Mouse (Mus musculus): Measurements from ENCODE around the gene Kars. TPM values are rescaled to one million over a fixed set of nuclear protein-coding genes. Genes with fewer than 3 reads are reported as not detected.

Gene Kars
- total and polyA plus RNA-seq, 3 experiments: 257 to 400 (median 304) TPM

DNA sequence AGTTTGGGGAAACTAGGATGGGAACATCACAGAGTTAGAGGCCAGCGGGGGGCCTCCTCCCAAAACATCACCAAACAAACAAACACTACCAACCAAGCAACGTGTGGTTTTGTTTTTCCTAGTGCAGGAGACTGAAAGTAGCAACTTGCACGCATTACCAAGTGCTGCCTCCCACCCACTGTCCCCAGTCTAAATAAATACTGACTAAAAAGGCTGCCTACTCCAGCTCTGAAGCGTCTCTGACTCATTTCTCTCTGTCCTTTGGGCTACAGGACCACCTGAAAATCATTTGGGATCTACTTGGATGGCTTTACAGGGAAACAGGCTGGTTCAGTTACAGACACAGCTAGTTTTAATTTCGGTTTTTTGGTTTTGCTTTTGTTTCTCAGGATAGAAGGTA, 46.8 kb downstream of the Kars start:
- TF ChIP-seq MAFK (IDR thresholded peaks at IDR 0.05; ENCODE audit: insufficient replicate concordance, low read length): no peak
- no peak for TF ChIP-seq MAX (IDR thresholded peaks at IDR 0.05; ENCODE audit: low read length)
- TF ChIP-seq TCF12 (IDR thresholded peaks at IDR 0.05; ENCODE audit: low read depth, low read length): no peak
- TF ChIP-seq IRF4 (IDR thresholded peaks at IDR 0.05; ENCODE audit: low read depth, low read length): 0 out of 2 replicates have a peak, but pooled peaks have one; percentile 18
- TF ChIP-seq POLR2A (IDR thresholded peaks at IDR 0.05; ENCODE audit: low read depth, low read length): no peak
- TF ChIP-seq MAZ (IDR thresholded peaks at IDR 0.05; ENCODE audit: low read depth, low read length): no peak
- no peak for TF ChIP-seq KAT2A (IDR thresholded peaks at IDR 0.05; ENCODE audit: insufficient replicate concordance, low read length)
- no peak for TF ChIP-seq UBTF (IDR thresholded peaks at IDR 0.05; ENCODE audit: low read depth, low read length)
- in situ Hi-C loops (cut with MboI; ENCODE audit: low pct_ligation_motif_present, low pct_unique_long_range_greater_than_20kb, low sequenced_read_pairs) (no loop called here), dilution Hi-C loops (cut with MboI; ENCODE audit: extremely low pct_ligation_motif_present, extremely low pct_unique_long_range_greater_than_20kb, low sequenced_read_pairs) (no loop called here)
- Histone ChIP-seq H3K27ac (ENCODE audit: insufficient read depth, low read depth) (no peak overlapping the region), H3K4me2 (ENCODE audit: insufficient read depth, low read depth, poor library complexity, severe bottlenecking) (no peak overlapping the region), H3K9me3 (replicated peaks; ENCODE audit: low read length) (no peaks in the 10 kb centered on the region), H3K4me1 (ENCODE audit: control insufficient read depth in 1 of 2, insufficient read depth in 2 of 2) (peaks cover 3 to 15% of the 10 kb centered on the region in 2 experiments; a peak in 2 of 4 replicates), H3K79me2 (replicated peaks; ENCODE audit: control insufficient read depth, extremely low read depth, insufficient read depth, poor library complexity, severe bottlenecking) (no peaks in the 10 kb centered on the region), H3K9ac (ENCODE audit: insufficient read depth, low read depth) (no peak overlapping the region), H3K4me3 (replicated peaks in 1 of 3; ENCODE audit: low read depth in 2 of 3, low read length in 2 of 3, poor library complexity in 1 of 3) (no peak overlapping the region), H3K27me3 (replicated peaks) (no peaks in the 10 kb centered on the region), H3K36me3 (replicated peaks in 1 of 2; ENCODE audit: control insufficient read depth in 1 of 2, insufficient read depth in 1 of 2, low read length in 1 of 2) (peaks cover 15 to 70% of the 10 kb centered on the region in 2 experiments)
- no peak for DNase-seq (ENCODE audit: extremely low read depth)

DNA sequence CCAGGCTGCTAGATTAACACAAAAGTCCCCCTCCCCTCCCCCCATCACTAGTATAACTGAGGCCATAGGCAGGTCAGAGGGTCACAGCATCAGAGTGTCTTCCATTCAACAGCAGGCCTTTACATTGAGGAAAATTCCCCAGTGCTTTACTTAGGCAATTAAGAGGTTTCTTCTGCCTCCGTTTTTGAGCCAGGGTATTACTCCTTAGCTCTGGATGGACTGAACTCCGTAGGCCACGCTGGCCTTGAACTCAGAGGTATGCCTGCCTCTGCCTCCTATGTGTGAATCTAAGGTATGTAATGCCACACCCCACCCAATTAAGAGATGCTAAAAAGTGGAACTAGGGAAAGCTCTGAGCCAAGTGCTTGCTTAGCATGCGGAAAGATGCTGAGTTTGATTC, 47.6 kb downstream of the Kars start:
- no peak for DNase-seq (ENCODE audit: extremely low read depth)
- Histone ChIP-seq H3K36me3 (replicated peaks in 1 of 2; ENCODE audit: control insufficient read depth in 1 of 2, insufficient read depth in 1 of 2, low read length in 1 of 2) (peaks cover 15 to 69% of the 10 kb centered on the region in 2 experiments), H3K9ac (ENCODE audit: insufficient read depth, low read depth) (no peak overlapping the region), H3K79me2 (replicated peaks; ENCODE audit: control insufficient read depth, extremely low read depth, insufficient read depth, poor library complexity, severe bottlenecking) (no peaks in the 10 kb centered on the region), H3K4me2 (ENCODE audit: insufficient read depth, low read depth, poor library complexity, severe bottlenecking) (no peak overlapping the region), H3K4me1 (ENCODE audit: control insufficient read depth in 1 of 2, insufficient read depth in 2 of 2) (peaks cover 3 to 15% of the 10 kb centered on the region in 2 experiments; a peak in 2 of 4 replicates), H3K4me3 (replicated peaks in 1 of 3; ENCODE audit: low read depth in 2 of 3, low read length in 2 of 3, poor library complexity in 1 of 3) (no peak overlapping the region), H3K27ac (ENCODE audit: insufficient read depth, low read depth) (no peak overlapping the region), H3K9me3 (replicated peaks; ENCODE audit: low read length) (no peaks in the 10 kb centered on the region), H3K27me3 (replicated peaks) (no peaks in the 10 kb centered on the region)
- dilution Hi-C loops (cut with MboI; ENCODE audit: extremely low pct_ligation_motif_present, extremely low pct_unique_long_range_greater_than_20kb, low sequenced_read_pairs) (no loop called here), in situ Hi-C loops (cut with MboI; ENCODE audit: low pct_ligation_motif_present, low pct_unique_long_range_greater_than_20kb, low sequenced_read_pairs) (no loop called here)
- TF ChIP-seq POLR2A (IDR thresholded peaks at IDR 0.05; ENCODE audit: low read depth, low read length) (no peak), GABPA (IDR thresholded peaks at IDR 0.05; ENCODE audit: insufficient replicate concordance, low read depth, low read length) (no peak), KAT2A (IDR thresholded peaks at IDR 0.05; ENCODE audit: insufficient replicate concordance, low read length) (no peak), EP300 (IDR thresholded peaks at IDR 0.05; ENCODE audit: low read length) (no peak), POLR2AphosphoS2 (IDR thresholded peaks at IDR 0.05; ENCODE audit: low read depth, low read length) (no peak), IRF4 (IDR thresholded peaks at IDR 0.05; ENCODE audit: low read depth, low read length) (no peak), MAX (IDR thresholded peaks at IDR 0.05; ENCODE audit: low read length) (no peak), MAZ (IDR thresholded peaks at IDR 0.05; ENCODE audit: low read depth, low read length) (no peak), HCFC1 (IDR thresholded peaks at IDR 0.05; ENCODE audit: low read depth, low read length) (no peak), PAX5 (IDR thresholded peaks at IDR 0.05; ENCODE audit: low read length) (no peak), RAD21 (IDR thresholded peaks at IDR 0.05; ENCODE audit: low read depth, low read length) (no peak)
